ENCODE assay signal across 24 mouse cellular contexts in genomic region chr11:113992894-113993293, GRCm38 (mm10).
DNase-seq lines count a peak whose midpoint lies in the region; ATAC-seq and TF ChIP-seq lines count a peak whose summit lies in the region.
"Had no signal": no experiment of that assay in that cellular context is flagged by ENCODE, and none has a peak within 500 bp of the region (broad histone marks: within the 10 kb centered on the region; RNA-seq: fewer than 3 reads in every experiment).

No protein-coding gene starts in this region.

- 73% methylated on average over 10 of the region's 10 CpGs for WGBS in kidney, embryonic 16.5 days
- WGBS in kidney, embryonic 15.5 days = 80% methylated on average over 10 of the region's 10 CpGs
- WGBS in hindbrain, postnatal 0 days = 44% methylated on average over 10 of the region's 10 CpGs
- 16% methylated on average over 10 of the region's 10 CpGs for WGBS in midbrain, embryonic 14.5 days
- 74% methylated on average over 10 of the region's 10 CpGs for WGBS in heart, embryonic 11.5 days (ENCODE audit: insufficient replicate concordance)

- no peak for TF ChIP-seq CTCF in hindbrain, postnatal 0 days (IDR thresholded peaks at IDR 0.05; ENCODE audit: low read depth)

- intact Hi-C loops in gastrocnemius, postnatal 36 days (cut with DNase I) = loop anchor here (5.0 kb wide), 1 partner anchor 74 kb away; the partner anchor contains the start of gene Sdk2

- H3K9ac ChIP-seq in kidney, embryonic 16.5 days (replicated peaks; ENCODE audit: low read length) = 0 out of 2 replicates have a peak overlapping the region, but pooled peaks have one; percentile 2
- H3K9ac ChIP-seq in kidney, embryonic 15.5 days = no peak overlapping the region
- H3K9ac ChIP-seq in hindbrain, postnatal 0 days (replicated peaks; ENCODE audit: low read length) = no peak overlapping the region
- H3K9ac ChIP-seq in midbrain, embryonic 14.5 days (replicated peaks; ENCODE audit: low read length) = no peak overlapping the region
- H3K9ac ChIP-seq in heart, embryonic 11.5 days (ENCODE audit: low read depth, low read length) = no peak overlapping the region
- H3K9ac ChIP-seq: embryonic facial prominence, embryonic 12.5 days; forebrain, embryonic 12.5 days; heart, embryonic 13.5 days; limb, embryonic 12.5 days; liver, postnatal 0 days; neural tube, embryonic 12.5 days; stomach, embryonic 15.5 days had no signal

- ATAC-seq in kidney, embryonic 16.5 days (ENCODE audit: low FRiP score, low TSS enrichment) = no peak
- no peak for ATAC-seq in kidney, embryonic 15.5 days (replicated peaks; ENCODE audit: low FRiP score)
- no peak for ATAC-seq in hindbrain, postnatal 0 days
- ATAC-seq in midbrain, embryonic 14.5 days (ENCODE audit: low FRiP score, low TSS enrichment) = no peak
- ATAC-seq in heart, embryonic 11.5 days (replicated peaks; ENCODE audit: insufficient number of reproducible peaks, low FRiP score, low TSS enrichment) = no peak
- ATAC-seq: liver, postnatal 0 days; lung, postnatal 0 days had no signal

- no peaks in the 10 kb centered on the region for H3K27me3 ChIP-seq in kidney, embryonic 16.5 days (ENCODE audit: insufficient read depth, low read length)
- H3K27me3 ChIP-seq in kidney, embryonic 15.5 days = no peaks in the 10 kb centered on the region
- no peaks in the 10 kb centered on the region for H3K27me3 ChIP-seq in hindbrain, postnatal 0 days (ENCODE audit: insufficient read depth, low read length)
- H3K27me3 ChIP-seq in midbrain, embryonic 14.5 days (ENCODE audit: control insufficient read depth, insufficient read depth, low read length) = no peaks in the 10 kb centered on the region
- H3K27me3 ChIP-seq in heart, embryonic 11.5 days (ENCODE audit: control insufficient read depth, insufficient read depth, low read length) = no peaks in the 10 kb centered on the region
- H3K27me3 ChIP-seq: heart, embryonic 13.5 days; neural tube, embryonic 12.5 days; stomach, embryonic 15.5 days had no signal

- no peaks in the 10 kb centered on the region for H3K4me1 ChIP-seq in kidney, embryonic 16.5 days (ENCODE audit: insufficient read depth, low read length)
- peaks cover 14% of the 10 kb centered on the region; the same call in 1 of the 2 replicates for H3K4me1 ChIP-seq in kidney, embryonic 15.5 days
- peaks cover 14% of the 10 kb centered on the region for H3K4me1 ChIP-seq in hindbrain, postnatal 0 days (ENCODE audit: insufficient read depth, low read length)
- H3K4me1 ChIP-seq in midbrain, embryonic 14.5 days (ENCODE audit: control insufficient read depth, insufficient read depth, low read length) = peaks cover 36% of the 10 kb centered on the region
- peaks cover 20% of the 10 kb centered on the region for H3K4me1 ChIP-seq in heart, embryonic 11.5 days (ENCODE audit: control insufficient read depth, insufficient read depth, low read length)

- no peak overlapping the region for H3K27ac ChIP-seq in kidney, embryonic 16.5 days (ENCODE audit: low read length)
- no peak overlapping the region for H3K27ac ChIP-seq in kidney, embryonic 15.5 days
- peak overlapping the region; percentile 26; the same call in 1 of the 2 replicates for H3K27ac ChIP-seq in hindbrain, postnatal 0 days
- H3K27ac ChIP-seq in midbrain, embryonic 14.5 days (replicated peaks; ENCODE audit: low read depth, low read length) = peak overlapping the region; percentile 50
- H3K27ac ChIP-seq in heart, embryonic 11.5 days (ENCODE audit: low read depth, low read length) = no peak overlapping the region
- H3K27ac ChIP-seq: embryonic facial prominence, embryonic 12.5 days; forebrain, embryonic 12.5 days; heart, embryonic 13.5 days; limb, embryonic 12.5 days; macrophage; neural tube, embryonic 12.5 days; stomach, embryonic 15.5 days had no signal

- DNase-seq in hindbrain, postnatal 0 days (ENCODE audit: low spot score) = no peak
- DNase-seq in midbrain, embryonic 14.5 days = peak; percentile 66
- no peak for DNase-seq in gastrocnemius, postnatal 36 days
- no peak for DNase-seq in spleen, postnatal 14 days (ENCODE audit: low spot score in 2 of 2)
- DNase-seq: adrenal gland, postnatal 25 days; cerebellum, adult 18-20 months; cerebellum, postnatal 25 days; kidney, adult 2 months; kidney, postnatal 14 days; liver, postnatal 0 days; right cerebral cortex, postnatal 4 days; thymus, postnatal 25 days had no signal

- H3K4me2 ChIP-seq in kidney, embryonic 16.5 days (replicated peaks; ENCODE audit: low read depth, low read length) = no peak overlapping the region
- no peak overlapping the region for H3K4me2 ChIP-seq in kidney, embryonic 15.5 days
- no peak overlapping the region for H3K4me2 ChIP-seq in hindbrain, postnatal 0 days (ENCODE audit: low read depth, low read length)
- H3K4me2 ChIP-seq in midbrain, embryonic 14.5 days (ENCODE audit: low read length) = no peak overlapping the region
- no peak overlapping the region for H3K4me2 ChIP-seq in heart, embryonic 11.5 days
- H3K4me2 ChIP-seq: embryonic facial prominence, embryonic 12.5 days; forebrain, embryonic 12.5 days; heart, embryonic 13.5 days; limb, embryonic 12.5 days; liver, embryonic 11.5 days; neural tube, embryonic 12.5 days; stomach, embryonic 15.5 days had no signal

- H3K4me3 ChIP-seq in kidney, embryonic 16.5 days (ENCODE audit: low read length) = no peak overlapping the region
- H3K4me3 ChIP-seq in kidney, embryonic 15.5 days (replicated peaks) = no peak overlapping the region
- H3K4me3 ChIP-seq in hindbrain, postnatal 0 days (ENCODE audit: low read length) = no peak overlapping the region
- no peak overlapping the region for H3K4me3 ChIP-seq in midbrain, embryonic 14.5 days (replicated peaks; ENCODE audit: low read depth, low read length)
- no peak overlapping the region for H3K4me3 ChIP-seq in heart, embryonic 11.5 days (ENCODE audit: low read depth, low read length)
- H3K4me3 ChIP-seq: embryonic facial prominence, embryonic 12.5 days; forebrain, embryonic 12.5 days; heart, embryonic 13.5 days; limb, embryonic 12.5 days; neural tube, embryonic 12.5 days; stomach, embryonic 15.5 days had no signal

- H3K9me3 ChIP-seq in kidney, embryonic 16.5 days (ENCODE audit: low read length) = no peaks in the 10 kb centered on the region
- no peaks in the 10 kb centered on the region for H3K9me3 ChIP-seq in kidney, embryonic 15.5 days (replicated peaks)
- no peaks in the 10 kb centered on the region for H3K9me3 ChIP-seq in hindbrain, postnatal 0 days (ENCODE audit: low read length)
- H3K9me3 ChIP-seq in midbrain, embryonic 14.5 days (ENCODE audit: control insufficient read depth, low read length) = no peaks in the 10 kb centered on the region
- no peaks in the 10 kb centered on the region for H3K9me3 ChIP-seq in heart, embryonic 11.5 days (replicated peaks; ENCODE audit: control insufficient read depth, low read length)
- H3K9me3 ChIP-seq: embryonic facial prominence, embryonic 12.5 days; forebrain, embryonic 12.5 days; heart, embryonic 13.5 days; limb, embryonic 12.5 days; neural tube, embryonic 12.5 days; stomach, embryonic 15.5 days had no signal

- H3K36me3 ChIP-seq in kidney, embryonic 16.5 days (ENCODE audit: insufficient read depth, low read length) = no peaks in the 10 kb centered on the region
- H3K36me3 ChIP-seq in kidney, embryonic 15.5 days = no peaks in the 10 kb centered on the region
- H3K36me3 ChIP-seq in hindbrain, postnatal 0 days (ENCODE audit: insufficient read depth, low read length) = no peaks in the 10 kb centered on the region
- H3K36me3 ChIP-seq in midbrain, embryonic 14.5 days (ENCODE audit: control insufficient read depth, insufficient read depth, low read length) = no peaks in the 10 kb centered on the region
- H3K36me3 ChIP-seq in heart, embryonic 11.5 days (ENCODE audit: control insufficient read depth, insufficient read depth, low read length) = no peaks in the 10 kb centered on the region
- H3K36me3 ChIP-seq: embryonic facial prominence, embryonic 12.5 days; forebrain, embryonic 12.5 days; heart, embryonic 13.5 days; limb, embryonic 12.5 days; neural tube, embryonic 12.5 days; stomach, embryonic 15.5 days had no signal

Comparison
In these comparisons a context has a peak if more than half of its experiments do, and no peak if none do; other contexts are left out.
1. H3K27ac ChIP-seq: peak in hindbrain, postnatal 0 days (single experiment) and midbrain, embryonic 14.5 days (single experiment); none in kidney, embryonic 16.5 days (single experiment), kidney, embryonic 15.5 days (single experiment) and heart, embryonic 11.5 days (single experiment).